Mouse (Mus musculus) brain, embryonic 14.5 days (tissue): ENCODE data around the gene Fstl4.

Source experiments
- CTCF ChIP-seq: fragments of 200-500 bp; IDR thresholded peaks from 2 replicates; pipeline ENCODE4 v1.5.1; 2012; ENCODE audit warnings: inconsistent platforms, mild to moderate bottlenecking, moderate library complexity, borderline replicate concordance; ENCODE audit not compliant: insufficient read depth, insufficient read length; ENCODE audit errors: extremely low read depth
- POLR2A ChIP-seq: fragments of 200-500 bp; IDR thresholded peaks from 2 replicates; pipeline ENCODE4 v1.6.1; 2012; ENCODE audit warnings: mild to moderate bottlenecking, inconsistent platforms, borderline replicate concordance; ENCODE audit not compliant: poor library complexity, insufficient read depth, insufficient read length, severe bottlenecking; ENCODE audit errors: extremely low read depth

DNA sequence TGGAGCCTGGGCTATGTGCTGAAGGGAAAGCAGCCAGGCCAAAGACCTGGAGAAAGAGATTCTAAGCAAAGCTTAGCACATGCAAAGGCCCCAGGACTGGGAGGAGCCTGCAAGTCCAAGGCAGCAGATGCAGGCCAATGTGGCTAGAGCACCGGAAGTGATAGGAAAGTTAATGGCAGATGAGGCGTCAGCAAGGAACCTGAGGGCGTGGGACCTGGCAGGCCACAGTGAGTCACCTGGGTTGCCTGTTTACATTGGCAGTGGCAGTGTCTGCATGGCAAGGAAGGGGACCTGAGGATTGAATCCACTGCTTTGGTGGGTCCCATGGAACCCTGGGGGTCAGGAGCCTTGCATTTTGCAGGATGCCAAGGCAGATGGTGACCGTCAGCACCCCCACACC, 267.3 kb downstream of the Fstl4 start:
- no peak for TF ChIP-seq POLR2A
- TF ChIP-seq CTCF: no peak
